In genomic region chr19:5841389-5841946, GRCm38 (mm10) we compare ENCODE assay signal across 8 mouse cellular contexts. TPM values are rescaled to one million over a fixed set of nuclear protein-coding genes. Genes with fewer than 3 reads are reported as not detected.
DNase-seq lines count a peak whose midpoint lies in the region; ATAC-seq and TF ChIP-seq lines count a peak whose summit lies in the region.

No protein-coding gene starts in this region.

- H3K4me1 ChIP-seq in heart, postnatal 0 days (ENCODE audit: control insufficient read depth, insufficient read depth), result peaks cover 76% of the 10 kb centered on the region

- no peak for ATAC-seq in heart, postnatal 0 days (ENCODE audit: insufficient read depth, low read depth)

- H3K27ac ChIP-seq in heart, postnatal 0 days (ENCODE audit: low read depth), result peak overlapping the region; percentile 99

- peak overlapping the region; percentile 60 for H3K4me2 ChIP-seq in heart, postnatal 0 days (ENCODE audit: low read depth, low read length)

- peak; percentile 20; the same call in 1 of the 2 replicates for TF ChIP-seq EP300 in heart, postnatal 0 days (IDR thresholded peaks at IDR 0.05; ENCODE audit: low read depth)

- WGBS in heart, postnatal 0 days, result 54% methylated on average over 4 of the region's 4 CpGs

- H3K36me3 ChIP-seq in heart, postnatal 0 days (replicated peaks; ENCODE audit: control insufficient read depth, insufficient read depth, low read length), result no peaks in the 10 kb centered on the region

- peak overlapping the region; percentile 47 for H3K4me3 ChIP-seq in heart, postnatal 0 days (ENCODE audit: low read depth, low read length)

- no peaks in the 10 kb centered on the region for H3K27me3 ChIP-seq in heart, postnatal 0 days (ENCODE audit: control insufficient read depth, insufficient read depth, low read length)

- peak overlapping the region; percentile 59 for H3K9ac ChIP-seq in heart, postnatal 0 days (replicated peaks; ENCODE audit: low read depth, low read length)

- peak; percentile 63 for DNase-seq in kidney, adult 9 months
- no peak for DNase-seq in kidney, postnatal 10 days
- peak; percentile 90 for DNase-seq in R1 (ENCODE audit: low read depth, low spot score)
- DNase-seq in heart, postnatal 0 days (ENCODE audit: low spot score), result peak; percentile 46
- peak; percentile 84 for DNase-seq in lung, postnatal 36 days
- DNase-seq in ovary, postnatal 14 days (ENCODE audit: low spot score), result no peak
- no peak for DNase-seq in cerebellum, adult 9-11 months
- no peak for DNase-seq in right cerebral cortex, adult 18-20 months

- no peaks in the 10 kb centered on the region for H3K9me3 ChIP-seq in heart, postnatal 0 days (replicated peaks; ENCODE audit: control insufficient read depth, low read length)

- no peak for TF ChIP-seq CTCF in heart, postnatal 0 days (IDR thresholded peaks at IDR 0.05; ENCODE audit: low read depth)

RNA-seq across cellular contexts. Expression of gene Frmd8, which starts 33.6 kb away (rescaled TPM):
- total RNA-seq in heart, postnatal 0 days (2014; rRNA removed; ENCODE audit: low replicate concordance), result 29.1 and 53.8 TPM in 2 replicates
- polyA plus RNA-seq in heart, postnatal 0 days (2015; fragmentation: Nextera tagmentation; extraction: Ambion mirVana), result 12.8 and 14.9 TPM in 2 replicates

RNA-seq across cellular contexts. Expression of gene Slc25a45, which starts 36.1 kb away (rescaled TPM):
- total RNA-seq in heart, postnatal 0 days (2014; rRNA removed; ENCODE audit: low replicate concordance), result 3.1 and 4.8 TPM in 2 replicates
- polyA plus RNA-seq in heart, postnatal 0 days (2015; fragmentation: Nextera tagmentation; extraction: Ambion mirVana), result 2.8 and 2.9 TPM in 2 replicates

RNA-seq across cellular contexts. Expression of gene Tigd3, which starts 52.5 kb away (rescaled TPM):
- 0.81 and 3.3 TPM in 2 replicates for total RNA-seq in heart, postnatal 0 days (2014; rRNA removed; ENCODE audit: low replicate concordance)
- 0.85 and 0.91 TPM in 2 replicates for polyA plus RNA-seq in heart, postnatal 0 days (2015; fragmentation: Nextera tagmentation; extraction: Ambion mirVana)

Comparison
In these comparisons a context has a peak if more than half of its experiments do, and no peak if none do; other contexts are left out.
1. DNase-seq: peak in kidney, adult 9 months (single experiment), R1 (single experiment), heart, postnatal 0 days (single experiment) and lung, postnatal 36 days (single experiment); none in kidney, postnatal 10 days (single experiment), ovary, postnatal 14 days (single experiment), cerebellum, adult 9-11 months (single experiment) and right cerebral cortex, adult 18-20 months (single experiment).